Mouse (Mus musculus) forebrain, embryonic 16.5 days (tissue): Measurements from ENCODE around the gene Plekho2. TPM values are rescaled to one million over a fixed set of nuclear protein-coding genes. Genes with fewer than 3 reads are reported as not detected.
A peak's percentile ranks its signal among the peaks of the same experiment; 100 is the strongest.

Experiments used
- ATAC-seq: fragments of 200-750 bp; cut with Nextera tagmentation; 2 replicates; pipeline ENCODE4 v1.8.0; 2017; ENCODE audit warnings: mild to moderate bottlenecking, moderate library complexity
- H3K27ac ChIP-seq: fragments of 300-500 bp; sonication (generic); 2 replicates; pipeline ENCODE4 v1.5.1; 2014; ENCODE audit warnings: low read length, control low read depth
- H3K27me3 ChIP-seq: fragments of 300-500 bp; sonication (generic); replicated peaks from 2 replicates; pipeline ENCODE4 v1.6.1; 2014; ENCODE audit warnings: low read length; ENCODE audit not compliant: control insufficient read depth, insufficient read depth
- H3K36me3 ChIP-seq: fragments of 300-500 bp; sonication (generic); 2 replicates; pipeline ENCODE4 v1.6.1; 2014; ENCODE audit not compliant: control insufficient read depth, insufficient read depth
- H3K4me1 ChIP-seq: fragments of 300-500 bp; sonication (generic); replicated peaks from 2 replicates; pipeline ENCODE4 v1.6.1; 2014; ENCODE audit warnings: low read length; ENCODE audit not compliant: control insufficient read depth, insufficient read depth
- H3K4me2 ChIP-seq: fragments of 300-500 bp; sonication (generic); 2 replicates; pipeline ENCODE4 v1.6.1; 2014; ENCODE audit warnings: mild to moderate bottlenecking, low read length, control low read depth
- H3K4me3 ChIP-seq: fragments of 300-500 bp; sonication (generic); replicated peaks from 2 replicates; pipeline ENCODE4 v1.5.1; 2014; ENCODE audit warnings: mild to moderate bottlenecking, low read length, control low read depth
- H3K9ac ChIP-seq: fragments of 300-500 bp; sonication (generic); replicated peaks from 2 replicates; pipeline ENCODE4 v1.6.1; 2014; ENCODE audit warnings: low read depth, low read length, control low read depth
- H3K9me3 ChIP-seq: fragments of 300-500 bp; sonication (generic); 2 replicates; pipeline ENCODE4 v1.6.1; 2016; ENCODE audit warnings: low read length; ENCODE audit not compliant: control insufficient read depth
- WGBS: fragments of 180-500 bp; shearing (Covaris S2); extraction: QIAGEN DNeasy Blood & Tissue Kit; methylation state at CpG from one replicate; pipeline ENCODE4 v1.1.7; 2014; 5-methylcytosine and 5-hydroxymethylcytosine counted together
- polyA plus RNA-seq: library from polyadenylated mRNA; unstranded; fragments of >200 nt; fragmentation: Nextera tagmentation; extraction: Ambion mirVana; gene quantifications from 2 replicates; pipeline ENCODE4 v1.2.1, GENCODE M21; 2015

Plekho2 gene
- polyA plus RNA-seq, 1 experiment from 2014 or later, result 4.7 TPM

- ATAC-seq, result no peak
- Histone ChIP-seq H3K9me3 (no peaks in the 10 kb centered on the region), H3K27ac (no peak overlapping the region), H3K27me3 (no peaks in the 10 kb centered on the region), H3K4me2 (no peak overlapping the region), H3K4me3 (no peak overlapping the region), H3K9ac (no peak overlapping the region), H3K36me3 (no peaks in the 10 kb centered on the region), H3K4me1 (peaks cover 9% of the 10 kb centered on the region)
- WGBS, result 86% methylated on average over 10 of the region's 10 CpGs
Measured at GRCm38 (mm10) chr9:65525445-65526195, 54.2 kb downstream of the Plekho2 start.

GRCm38 (mm10) chr9:65523611-65524364 is 56.1 kb downstream of the Plekho2 start:
- Histone ChIP-seq H3K9me3 (no peaks in the 10 kb centered on the region), H3K27ac (no peak overlapping the region), H3K4me2 (no peak overlapping the region; the same call in 1 of the 2 replicates), H3K36me3 (no peaks in the 10 kb centered on the region), H3K27me3 (no peaks in the 10 kb centered on the region), H3K9ac (no peak overlapping the region), H3K4me1 (peaks cover 15% of the 10 kb centered on the region), H3K4me3 (no peak overlapping the region)
- WGBS, result 24% methylated on average over 14 of the region's 14 CpGs
- peak; percentile 77 for ATAC-seq

- H3K27ac ChIP-seq, result peak overlapping the region; percentile 42; the same call in 1 of the 2 replicates
- peak overlapping the region; percentile 38 for H3K4me3 ChIP-seq
- no peaks in the 10 kb centered on the region for H3K27me3 ChIP-seq
- peak; percentile 49; the same call in 1 of the 2 replicates for ATAC-seq
- H3K4me1 ChIP-seq, result peaks cover 15% of the 10 kb centered on the region
- H3K9me3 ChIP-seq, result no peaks in the 10 kb centered on the region
- H3K36me3 ChIP-seq, result no peaks in the 10 kb centered on the region
- 13% methylated on average over 11 of the region's 11 CpGs for WGBS
- H3K4me2 ChIP-seq, result peak overlapping the region; percentile 64
- H3K9ac ChIP-seq, result peak overlapping the region; percentile 57
Measured at GRCm38 (mm10) chr9:65520505-65520876, 59.3 kb downstream of the Plekho2 start.

- Histone ChIP-seq H3K4me3 (peak within 1 kb of the TSS; percentile 38), H3K4me2 (peak within 1 kb of the TSS; percentile 64), H3K4me1 (peaks cover 15% of the 10 kb centered on the region), H3K9me3 (no peaks in the 10 kb centered on the region), H3K27me3 (no peaks in the 10 kb centered on the region), H3K36me3 (no peaks in the 10 kb centered on the region), H3K9ac (peak within 1 kb of the TSS; percentile 57), H3K27ac (peak within 1 kb of the TSS; percentile 42; the same call in 1 of the 2 replicates)
- ATAC-seq, result peak; percentile 90
- WGBS, result 6% methylated on average over 24 of the region's 25 CpGs
Measured at GRCm38 (mm10) chr9:65519807-65520504, 59.9 kb downstream of the Plekho2 start, which contains the start of gene Ankdd1a. Gene Ankdd1a (minus strand): TSS chr9:65520193.

GRCm38 (mm10) chr9:65514851-65515261 is 65.0 kb downstream of the Plekho2 start:
- H3K27ac ChIP-seq, result no peak overlapping the region
- H3K4me3 ChIP-seq, result no peak overlapping the region
- no peaks in the 10 kb centered on the region for H3K36me3 ChIP-seq
- no peak for ATAC-seq
- H3K9ac ChIP-seq, result no peak overlapping the region
- H3K9me3 ChIP-seq, result no peaks in the 10 kb centered on the region
- no peaks in the 10 kb centered on the region for H3K27me3 ChIP-seq
- WGBS, result 66% methylated on average over 3 of the region's 3 CpGs
- H3K4me1 ChIP-seq, result peaks cover 2% of the 10 kb centered on the region; the same call in 1 of the 2 replicates
- H3K4me2 ChIP-seq, result no peak overlapping the region

GRCm38 (mm10) chr9:65514431-65514830 is 65.4 kb downstream of the Plekho2 start:
- WGBS, result 66% methylated on average over 8 of the region's 8 CpGs
- Histone ChIP-seq H3K9ac (no peak overlapping the region), H3K9me3 (no peaks in the 10 kb centered on the region), H3K27me3 (no peaks in the 10 kb centered on the region), H3K27ac (no peak overlapping the region), H3K4me1 (no peaks in the 10 kb centered on the region), H3K36me3 (no peaks in the 10 kb centered on the region), H3K4me2 (no peak overlapping the region), H3K4me3 (no peak overlapping the region)
- no peak for ATAC-seq

GRCm38 (mm10) chr9:65512520-65512919 is 67.3 kb downstream of the Plekho2 start:
- Histone ChIP-seq H3K27me3 (no peaks in the 10 kb centered on the region), H3K9ac (no peak overlapping the region), H3K4me2 (no peak overlapping the region), H3K4me3 (no peak overlapping the region), H3K27ac (no peak overlapping the region), H3K36me3 (no peaks in the 10 kb centered on the region), H3K9me3 (no peaks in the 10 kb centered on the region), H3K4me1 (no peaks in the 10 kb centered on the region)
- ATAC-seq, result no peak
- WGBS, result 84% methylated on average over 3 of the region's 3 CpGs

- Histone ChIP-seq H3K27me3 (no peaks in the 10 kb centered on the region), H3K27ac (no peak overlapping the region)
Measured at GRCm38 (mm10) chr9:65508449-65508848, 71.4 kb downstream of the Plekho2 start.

More at GRCm38 (mm10) chr9:65508449-65508848, 71.4 kb downstream of the Plekho2 start:
- no peak overlapping the region for H3K9ac ChIP-seq
- H3K36me3 ChIP-seq, result no peaks in the 10 kb centered on the region
- H3K9me3 ChIP-seq, result no peaks in the 10 kb centered on the region
- no peak overlapping the region for H3K4me2 ChIP-seq
- no peak for ATAC-seq
- 66% methylated on average over 7 of the region's 7 CpGs for WGBS
- H3K4me3 ChIP-seq, result no peak overlapping the region
- H3K4me1 ChIP-seq, result no peaks in the 10 kb centered on the region
